Mouse (Mus musculus) G1E (cell line): ENCODE data around the gene Tmem217.

Source experiments
- CTCF ChIP-seq: IDR thresholded peaks from 2 replicates; pipeline ENCODE4 v1.5.1; 2012; ENCODE audit warnings: low read depth, low read length, inconsistent platforms, mixed read lengths
- GATA1 ChIP-seq: IDR thresholded peaks from 2 replicates; pipeline ENCODE4 v1.6.1; 2012; ENCODE audit warnings: borderline replicate concordance, low read length, inconsistent platforms, mixed read lengths
- GATA2 ChIP-seq: IDR thresholded peaks from 2 replicates; pipeline ENCODE4 v1.6.1; 2012; ENCODE audit warnings: low read depth, low read length, inconsistent platforms, borderline replicate concordance
- POLR2AphosphoS5 ChIP-seq: IDR thresholded peaks from 2 replicates; pipeline ENCODE4 v1.6.1; 2012; ENCODE audit warnings: low read depth, low read length, inconsistent platforms; ENCODE audit not compliant: insufficient replicate concordance
- TAL1 ChIP-seq: conservative IDR thresholded peaks from 2 replicates; pipeline ENCODE4 v1.6.1; 2012; ENCODE audit warnings: low read depth, low read length, inconsistent platforms, mixed read lengths

DNA sequence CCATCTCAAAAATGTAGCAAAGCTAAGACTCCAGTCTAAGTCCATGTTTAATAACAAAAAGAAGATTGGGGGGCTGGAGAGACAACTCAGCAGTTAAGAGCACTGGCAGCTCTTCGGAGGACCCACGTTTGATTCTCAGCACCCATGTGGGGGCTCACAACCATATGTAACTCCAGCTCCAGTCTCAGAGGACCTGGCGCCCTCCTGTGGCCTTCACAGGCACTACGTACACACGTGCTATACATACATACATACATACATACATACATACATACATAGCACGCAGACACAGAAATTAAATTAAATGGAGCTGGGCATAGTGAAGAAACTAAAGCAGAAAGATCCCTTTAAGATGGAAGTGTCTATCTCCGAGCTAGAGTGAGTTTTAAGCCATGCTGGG lies 69.6 kb downstream of the Tmem217 start:
- TF ChIP-seq CTCF (no peak), GATA2 (no peak), GATA1 (no peak), TAL1 (no peak), POLR2AphosphoS5 (no peak)
